Mouse (Mus musculus): ENCODE data around the gene H2afb3. TPM values are rescaled to one million over a fixed set of nuclear protein-coding genes. Genes with fewer than 3 reads are reported as not detected.
"Not testable (repeated sequence)": the region's sequence is repeated elsewhere in the genome, so short reads cannot be mapped to it uniquely, and the experiment has no call there.

H2afb3 gene
- polyA plus RNA-seq (2012; ENCODE audit: insufficient read depth, insufficient read length, low replicate concordance, missing spikeins) = not detected in 2 replicates

GRCm38 (mm10) chrX:120312995-120313394 lies at the start of gene H2afb3:
TSS of gene H2afb3 (minus strand) at chrX:120313095.
- WGBS = 83% methylated on average over 10 of the region's 10 CpGs
- not testable (repeated sequence) for H3K27ac ChIP-seq (ENCODE audit: insufficient read depth, low read depth, low read length); H3K4me3 ChIP-seq (ENCODE audit: insufficient read depth, low read depth, low read length); H3K4me1 ChIP-seq (ENCODE audit: control insufficient read depth, insufficient read depth, low read length)

- Histone ChIP-seq H3K4me1 (ENCODE audit: control insufficient read depth, insufficient read depth, low read length) (no peaks in the 10 kb centered on the region), H3K27ac (ENCODE audit: insufficient read depth, low read depth, low read length) (no peak overlapping the region), H3K4me3 (ENCODE audit: insufficient read depth, low read depth, low read length) (no peak overlapping the region)
- 63% methylated on average over 2 of the region's 2 CpGs for WGBS
- TF ChIP-seq CTCF (IDR thresholded peaks at IDR 0.05; ENCODE audit: insufficient read depth, low read depth, low read length) = no peak
- no peak for TF ChIP-seq POLR2A (IDR thresholded peaks at IDR 0.05; ENCODE audit: insufficient read depth, low read depth, low read length)
Measured at GRCm38 (mm10) chrX:120301469-120302175, 11.3 kb downstream of the H2afb3 start.

GRCm38 (mm10) chrX:120292832-120293750 lies 19.8 kb downstream of the H2afb3 start:
- 5% methylated on average over 36 of the region's 46 CpGs for WGBS
- Histone ChIP-seq H3K4me3 (ENCODE audit: insufficient read depth, low read depth, low read length) (peak overlapping the region; percentile 93), H3K4me1 (ENCODE audit: control insufficient read depth, insufficient read depth, low read length) (no peaks in the 10 kb centered on the region), H3K27ac (ENCODE audit: insufficient read depth, low read depth, low read length) (peak overlapping the region; percentile 83)
- TF ChIP-seq POLR2A (IDR thresholded peaks at IDR 0.05; ENCODE audit: insufficient read depth, low read depth, low read length) (no peak), CTCF (IDR thresholded peaks at IDR 0.05; ENCODE audit: insufficient read depth, low read depth, low read length) (no peak)

- no peaks in the 10 kb centered on the region for H3K4me1 ChIP-seq (ENCODE audit: control insufficient read depth, insufficient read depth, low read length)
- no peak overlapping the region for H3K27ac ChIP-seq (ENCODE audit: insufficient read depth, low read depth, low read length)
- no peak for TF ChIP-seq POLR2A (IDR thresholded peaks at IDR 0.05; ENCODE audit: insufficient read depth, low read depth, low read length)
- TF ChIP-seq CTCF (IDR thresholded peaks at IDR 0.05; ENCODE audit: insufficient read depth, low read depth, low read length) = no peak
- H3K4me3 ChIP-seq (ENCODE audit: insufficient read depth, low read depth, low read length) = peak overlapping the region; percentile 41
- 18% methylated on average over 13 of the region's 13 CpGs for WGBS
Measured at GRCm38 (mm10) chrX:120291696-120292095, 21.2 kb downstream of the H2afb3 start.

GRCm38 (mm10) chrX:120290900-120291280 lies 22.0 kb downstream of the H2afb3 start:
- Histone ChIP-seq H3K4me1 (ENCODE audit: control insufficient read depth, insufficient read depth, low read length) (no peaks in the 10 kb centered on the region), H3K4me3 (ENCODE audit: insufficient read depth, low read depth, low read length) (peak overlapping the region; percentile 53), H3K27ac (ENCODE audit: insufficient read depth, low read depth, low read length) (no peak overlapping the region)
- 17% methylated on average over 18 of the region's 18 CpGs for WGBS
- no peak for TF ChIP-seq POLR2A (IDR thresholded peaks at IDR 0.05; ENCODE audit: insufficient read depth, low read depth, low read length)

- H3K4me1 ChIP-seq (ENCODE audit: control insufficient read depth, insufficient read depth, low read length) = no peaks in the 10 kb centered on the region
- peak; percentile 29; the same call in 1 of the 2 replicates for TF ChIP-seq POLR2A (IDR thresholded peaks at IDR 0.05; ENCODE audit: insufficient read depth, low read depth, low read length)
- no peak for TF ChIP-seq CTCF (IDR thresholded peaks at IDR 0.05; ENCODE audit: insufficient read depth, low read depth, low read length)
- peak within 1 kb of the TSS; percentile 53 for H3K4me3 ChIP-seq (ENCODE audit: insufficient read depth, low read depth, low read length)
- H3K27ac ChIP-seq (ENCODE audit: insufficient read depth, low read depth, low read length) = no peak within 1 kb of the TSS
- 12% methylated on average over 36 of the region's 40 CpGs for WGBS
Measured at GRCm38 (mm10) chrX:120290011-120290899, 22.6 kb downstream of the H2afb3 start, which contains the start of gene Pcdh11x. TSS of gene Pcdh11x (plus strand) at chrX:120290259.

- H3K4me1 ChIP-seq (ENCODE audit: control insufficient read depth, insufficient read depth, low read length) = no peaks in the 10 kb centered on the region
- H3K4me3 ChIP-seq (ENCODE audit: insufficient read depth, low read depth, low read length) = no peak overlapping the region
- H3K27ac ChIP-seq (ENCODE audit: insufficient read depth, low read depth, low read length) = no peak overlapping the region
- 27% methylated on average over 1 of the region's 1 CpGs for WGBS
- TF ChIP-seq POLR2A (IDR thresholded peaks at IDR 0.05; ENCODE audit: insufficient read depth, low read depth, low read length) (no peak), CTCF (IDR thresholded peaks at IDR 0.05; ENCODE audit: insufficient read depth, low read depth, low read length) (no peak)
Measured at GRCm38 (mm10) chrX:120287502-120287901, 25.4 kb downstream of the H2afb3 start.

- no peak overlapping the region for H3K4me3 ChIP-seq (ENCODE audit: insufficient read depth, low read depth, low read length)
- no peak for TF ChIP-seq CTCF (IDR thresholded peaks at IDR 0.05; ENCODE audit: insufficient read depth, low read depth, low read length)
- TF ChIP-seq POLR2A (IDR thresholded peaks at IDR 0.05; ENCODE audit: insufficient read depth, low read depth, low read length) = no peak
- no peaks in the 10 kb centered on the region for H3K4me1 ChIP-seq (ENCODE audit: control insufficient read depth, insufficient read depth, low read length)
- H3K27ac ChIP-seq (ENCODE audit: insufficient read depth, low read depth, low read length) = no peak overlapping the region
Measured at GRCm38 (mm10) chrX:120285522-120285921, 27.4 kb downstream of the H2afb3 start.

Other genes with a start within 250 kb of the H2afb3 start
- not detected in 2 replicates for gene Pcdh11x, start 22.8 kb downstream of the H2afb3 start, polyA plus RNA-seq (2012; ENCODE audit: insufficient read depth, insufficient read length, low replicate concordance, missing spikeins)

Data from olfactory bulb, adult 2 months (tissue).